Comparison of ENCODE assay signal across 23 mouse cellular contexts in the genomic region with DNA sequence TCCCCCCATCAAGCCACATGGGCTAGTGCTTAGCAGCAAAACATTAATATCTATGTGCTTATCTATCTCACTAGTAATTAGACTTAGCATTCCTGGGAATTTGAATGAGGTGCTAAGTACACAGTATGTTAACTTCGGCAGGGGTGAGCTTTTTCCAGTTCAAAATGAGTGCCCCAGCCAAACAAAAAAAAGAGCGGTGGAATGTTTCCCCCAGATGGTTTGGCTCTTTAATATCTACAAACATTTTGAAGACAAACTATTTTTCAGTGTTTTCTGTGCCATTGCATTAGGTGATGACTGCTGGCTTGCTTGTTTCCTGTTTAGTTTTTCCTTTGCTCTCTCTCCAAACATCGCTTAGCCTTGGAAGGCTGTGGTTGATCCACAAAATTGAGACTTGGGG. TPM values are rescaled to one million over a fixed set of nuclear protein-coding genes. Genes with fewer than 3 reads are reported as not detected.
"Had no signal": no experiment of that assay in that cellular context is flagged by ENCODE, and none has a peak within 500 bp of the region (broad histone marks: within the 10 kb centered on the region; RNA-seq: fewer than 3 reads in every experiment).

No protein-coding gene starts in this region.

- H3K4me1 ChIP-seq: liver, embryonic 15.5 days; midbrain, embryonic 12.5 days had no signal

- DNase-seq: kidney, adult 2 months; kidney, postnatal 25 days; layer of hippocampus, adult 9-11 months; liver; right cerebral cortex, postnatal 14 days; right cerebral cortex, postnatal 4 days; thymus, adult 2 months; thymus, postnatal 14 days; thymus, postnatal 4 days had no signal

- H3K4me2 ChIP-seq: limb, embryonic 13.5 days; liver, embryonic 12.5 days; liver, embryonic 15.5 days; midbrain, embryonic 12.5 days; neural tube, embryonic 13.5 days had no signal

- H3K9me3 ChIP-seq: limb, embryonic 10.5 days; limb, embryonic 13.5 days; liver, embryonic 12.5 days; liver, embryonic 15.5 days; midbrain, embryonic 12.5 days; neural tube, embryonic 13.5 days had no signal

- H3K9ac ChIP-seq: limb, embryonic 13.5 days; liver, embryonic 12.5 days; liver, embryonic 15.5 days; midbrain, embryonic 12.5 days; neural tube, embryonic 13.5 days had no signal

- H3K27ac ChIP-seq: kidney, postnatal 0 days; layer of hippocampus, adult 2 months; limb, embryonic 10.5 days; limb, embryonic 13.5 days; liver, embryonic 12.5 days; liver, embryonic 15.5 days; midbrain, embryonic 12.5 days; neural tube, embryonic 13.5 days; stomach, postnatal 0 days had no signal

- H3K36me3 ChIP-seq: limb, embryonic 10.5 days; limb, embryonic 13.5 days; liver, embryonic 12.5 days; liver, embryonic 15.5 days; midbrain, embryonic 12.5 days; neural tube, embryonic 13.5 days had no signal

- ATAC-seq: inflammation-experienced regulatory T-cells, adult 6 months; intestine, embryonic 16.5 days; liver, embryonic 12.5 days; midbrain, embryonic 16.5 days had no signal

- H3K4me3 ChIP-seq: layer of hippocampus, adult 2 months; limb, embryonic 10.5 days; limb, embryonic 13.5 days; liver, embryonic 12.5 days; liver, embryonic 15.5 days; midbrain, embryonic 12.5 days; myocyte; neural tube, embryonic 13.5 days had no signal

- H3K27me3 ChIP-seq: limb, embryonic 13.5 days; liver, embryonic 12.5 days; liver, embryonic 15.5 days; midbrain, embryonic 12.5 days; neural tube, embryonic 13.5 days had no signal

RNA-seq across cellular contexts. Expression of gene Fdx1, which starts 31.4 kb away (rescaled TPM):
- total RNA-seq: monocyte, adult 5-6 weeks had no signal
